Mouse (Mus musculus): Measurements from ENCODE around the gene Usp34. TPM values are rescaled to one million over a fixed set of nuclear protein-coding genes. Genes with fewer than 3 reads are reported as not detected.
"Not testable (repeated sequence)": the region's sequence is repeated elsewhere in the genome, so short reads cannot be mapped to it uniquely, and the experiment has no call there.

Usp34 gene
- total and polyA plus RNA-seq, 2 experiments = 3.0 to 29.4 TPM

GRCm38 (mm10) chr11:23313496-23313895 is 6.8 kb downstream of the Usp34 start:
- peaks cover 28% of the 10 kb centered on the region for H3K4me1 ChIP-seq (ENCODE audit: control insufficient read depth, insufficient read depth, low read length)
- TF ChIP-seq POLR2A (IDR thresholded peaks at IDR 0.05; ENCODE audit: extremely low read depth, insufficient read depth, low read length) = no peak
- no peak for TF ChIP-seq CTCF (IDR thresholded peaks at IDR 0.05; ENCODE audit: low read depth, low read length)
- no peaks in the 10 kb centered on the region for H3K36me3 ChIP-seq (ENCODE audit: control insufficient read depth, insufficient read depth, low read length)
- H3K27me3 ChIP-seq (ENCODE audit: control insufficient read depth, insufficient read depth, low read length) = no peaks in the 10 kb centered on the region
- WGBS = 21% methylated on average over 1 of the region's 1 CpGs
- no peak for DNase-seq (ENCODE audit: extremely low read depth, low read depth, low spot score)
- no peak overlapping the region for H3K27ac ChIP-seq (replicated peaks; ENCODE audit: insufficient read depth, low read depth, low read length)
- H3K4me3 ChIP-seq (ENCODE audit: insufficient read depth, low read depth, low read length) = no peak overlapping the region
- peaks cover 34% of the 10 kb centered on the region for H3K79me2 ChIP-seq (ENCODE audit: control insufficient read depth, insufficient read depth, low read length)
- H3K9ac ChIP-seq (ENCODE audit: low read depth, low read length) = no peak overlapping the region

GRCm38 (mm10) chr11:23329413-23329812 is 22.7 kb downstream of the Usp34 start:
- Histone ChIP-seq H3K27ac (replicated peaks; ENCODE audit: insufficient read depth, low read depth, low read length) (no peak overlapping the region), H3K79me2 (ENCODE audit: control insufficient read depth, insufficient read depth, low read length) (peaks cover 5% of the 10 kb centered on the region; the same call in 1 of the 2 replicates), H3K36me3 (ENCODE audit: control insufficient read depth, insufficient read depth, low read length) (no peaks in the 10 kb centered on the region; the same call in 1 of the 2 replicates), H3K4me3 (ENCODE audit: insufficient read depth, low read depth, low read length) (no peak overlapping the region), H3K4me1 (ENCODE audit: control insufficient read depth, insufficient read depth, low read length) (peaks cover 5% of the 10 kb centered on the region), H3K27me3 (ENCODE audit: control insufficient read depth, insufficient read depth, low read length) (no peaks in the 10 kb centered on the region), H3K9ac (ENCODE audit: low read depth, low read length) (no peak overlapping the region)
- TF ChIP-seq POLR2A (IDR thresholded peaks at IDR 0.05; ENCODE audit: extremely low read depth, insufficient read depth, low read length) = no peak
- no peak for TF ChIP-seq CTCF (IDR thresholded peaks at IDR 0.05; ENCODE audit: low read depth, low read length)
- DNase-seq (ENCODE audit: extremely low read depth, low read depth, low spot score) = peak; percentile 69
- 38% methylated on average over 2 of the region's 2 CpGs for WGBS

DNA sequence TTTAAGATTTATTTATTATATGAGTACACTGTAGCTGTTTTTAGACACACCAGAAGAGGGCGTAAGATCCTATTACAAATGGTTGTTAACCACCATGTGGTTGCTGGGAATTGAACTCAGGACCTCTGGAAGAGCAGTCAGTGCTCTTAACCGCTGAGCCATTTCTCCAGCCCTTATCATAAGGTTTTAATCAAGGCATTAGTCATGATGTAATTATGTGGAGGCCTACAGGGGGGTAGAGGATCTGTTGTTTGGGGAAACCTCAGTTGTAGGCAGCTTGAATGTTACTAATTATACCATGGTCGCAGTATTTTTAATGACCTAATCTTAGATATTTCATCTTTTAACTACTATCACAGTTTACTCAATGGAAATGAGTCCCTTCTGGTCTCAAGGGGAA is 25.4 kb downstream of the Usp34 start:
- Histone ChIP-seq H3K4me3 (ENCODE audit: insufficient read depth, low read depth, low read length) (no peak overlapping the region), H3K4me1 (ENCODE audit: control insufficient read depth, insufficient read depth, low read length) (peaks cover 5% of the 10 kb centered on the region), H3K27ac (replicated peaks; ENCODE audit: insufficient read depth, low read depth, low read length) (no peak overlapping the region), H3K36me3 (ENCODE audit: control insufficient read depth, insufficient read depth, low read length) (peaks cover 3% of the 10 kb centered on the region; the same call in 1 of the 2 replicates), H3K9ac (ENCODE audit: low read depth, low read length) (no peak overlapping the region), H3K27me3 (ENCODE audit: control insufficient read depth, insufficient read depth, low read length) (no peaks in the 10 kb centered on the region), H3K79me2 (ENCODE audit: control insufficient read depth, insufficient read depth, low read length) (peaks cover 5% of the 10 kb centered on the region; the same call in 1 of the 2 replicates)
- no peak for DNase-seq (ENCODE audit: extremely low read depth, low read depth, low spot score)
- TF ChIP-seq POLR2A (IDR thresholded peaks at IDR 0.05; ENCODE audit: extremely low read depth, insufficient read depth, low read length) (no peak), CTCF (IDR thresholded peaks at IDR 0.05; ENCODE audit: low read depth, low read length) (no peak)
- WGBS = 86% methylated on average over 3 of the region's 3 CpGs

DNA sequence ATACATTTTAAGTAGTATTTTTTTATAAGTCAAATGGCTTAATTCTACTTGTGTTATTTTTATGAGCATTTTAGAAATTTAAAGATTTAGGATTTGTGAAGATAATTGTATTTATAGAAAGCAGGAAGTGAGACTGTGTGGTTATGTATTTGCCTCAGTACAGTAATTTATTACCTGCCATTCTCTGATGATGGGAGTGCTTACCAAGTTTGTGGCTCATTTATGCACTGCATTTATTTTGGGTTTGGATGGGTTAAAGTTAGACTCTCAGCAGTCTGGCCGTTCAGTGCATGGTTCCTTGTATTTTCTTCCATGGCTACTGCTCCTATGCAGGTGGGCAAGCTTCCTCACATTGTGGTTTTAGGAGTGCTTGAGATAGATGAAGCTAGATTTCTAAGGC is 28.5 kb downstream of the Usp34 start:
- H3K27me3 ChIP-seq (ENCODE audit: control insufficient read depth, insufficient read depth, low read length) = no peaks in the 10 kb centered on the region
- no peak overlapping the region for H3K4me3 ChIP-seq (ENCODE audit: insufficient read depth, low read depth, low read length)
- H3K4me1 ChIP-seq (ENCODE audit: control insufficient read depth, insufficient read depth, low read length) = no peaks in the 10 kb centered on the region
- H3K27ac ChIP-seq (replicated peaks; ENCODE audit: insufficient read depth, low read depth, low read length) = no peak overlapping the region
- WGBS = 89% methylated on average over 1 of the region's 1 CpGs
- H3K36me3 ChIP-seq (ENCODE audit: control insufficient read depth, insufficient read depth, low read length) = peaks cover 10% of the 10 kb centered on the region
- H3K79me2 ChIP-seq (ENCODE audit: control insufficient read depth, insufficient read depth, low read length) = peaks cover 3% of the 10 kb centered on the region; the same call in 1 of the 2 replicates
- TF ChIP-seq CTCF (IDR thresholded peaks at IDR 0.05; ENCODE audit: low read depth, low read length) (no peak), POLR2A (IDR thresholded peaks at IDR 0.05; ENCODE audit: extremely low read depth, insufficient read depth, low read length) (no peak)
- no peak for DNase-seq (ENCODE audit: extremely low read depth, low read depth, low spot score)
- no peak overlapping the region for H3K9ac ChIP-seq (ENCODE audit: low read depth, low read length)

GRCm38 (mm10) chr11:23357226-23357625 is 50.5 kb downstream of the Usp34 start:
- not testable (repeated sequence) for H3K4me3 ChIP-seq (ENCODE audit: insufficient read depth, low read depth, low read length); H3K9ac ChIP-seq (ENCODE audit: low read depth, low read length); H3K27ac ChIP-seq (replicated peaks; ENCODE audit: insufficient read depth, low read depth, low read length); DNase-seq (ENCODE audit: extremely low read depth, low read depth, low spot score); H3K79me2 ChIP-seq (ENCODE audit: control insufficient read depth, insufficient read depth, low read length); H3K27me3 ChIP-seq (ENCODE audit: control insufficient read depth, insufficient read depth, low read length); H3K4me1 ChIP-seq (ENCODE audit: control insufficient read depth, insufficient read depth, low read length)
- WGBS = 62% methylated on average over 5 of the region's 5 CpGs
- H3K36me3 ChIP-seq (ENCODE audit: control insufficient read depth, insufficient read depth, low read length) = peaks cover 18% of the 10 kb centered on the region

DNA sequence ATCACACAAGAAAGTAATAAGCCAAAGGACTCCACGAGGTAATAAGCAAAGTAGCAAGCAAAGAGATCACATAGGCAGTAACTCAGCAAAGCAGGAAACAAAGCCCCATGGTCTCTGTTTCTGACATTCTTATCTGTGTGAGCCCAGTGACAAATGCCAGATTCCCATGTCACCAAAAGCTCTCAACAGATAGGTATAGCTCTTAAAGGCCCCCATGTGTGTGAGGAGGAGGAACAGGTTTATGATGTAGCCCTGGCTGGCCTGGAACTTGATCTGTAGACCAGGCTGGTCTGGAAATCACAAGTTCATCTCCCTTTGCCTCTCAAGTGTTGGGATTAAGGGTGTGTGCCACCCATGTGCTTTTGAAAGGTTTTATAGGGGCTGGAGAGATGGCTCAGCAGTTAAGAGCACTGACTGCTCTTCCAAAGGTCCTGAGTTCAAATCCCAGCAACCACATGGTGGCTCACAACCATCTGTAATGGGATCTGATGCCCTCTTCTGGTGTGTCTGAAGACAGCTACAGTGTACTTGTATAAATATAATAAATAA is 53.1 kb downstream of the Usp34 start:
- H3K4me3 ChIP-seq (ENCODE audit: insufficient read depth, low read depth, low read length); H3K27ac ChIP-seq (replicated peaks; ENCODE audit: insufficient read depth, low read depth, low read length); H3K9ac ChIP-seq (ENCODE audit: low read depth, low read length); H3K4me1 ChIP-seq (ENCODE audit: control insufficient read depth, insufficient read depth, low read length); H3K79me2 ChIP-seq (ENCODE audit: control insufficient read depth, insufficient read depth, low read length); H3K27me3 ChIP-seq (ENCODE audit: control insufficient read depth, insufficient read depth, low read length); DNase-seq (ENCODE audit: extremely low read depth, low read depth, low spot score): not testable (repeated sequence)
- 62% methylated on average over 1 of the region's 1 CpGs for WGBS
- H3K36me3 ChIP-seq (ENCODE audit: control insufficient read depth, insufficient read depth, low read length) = peaks cover 28% of the 10 kb centered on the region
